Mouse (Mus musculus): ENCODE data around the gene Slc34a1.

GRCm38 (mm10) chr13:55444286-55444936 lies 46.4 kb downstream of the Slc34a1 start:
- TF ChIP-seq CTCF (conservative IDR thresholded peaks at IDR 0.05; ENCODE audit: insufficient read depth, insufficient read length, low read depth, low read length) (no peak), POLR2A (IDR thresholded peaks at IDR 0.05; ENCODE audit: low read depth, low read length) (peak; percentile 9)

All from kidney, adult 2 months (tissue).